Mouse (Mus musculus) limb, embryonic 10.5 days (tissue): ENCODE results near the gene Pid1. TPM values are rescaled to one million over a fixed set of nuclear protein-coding genes. Genes with fewer than 3 reads are reported as not detected.

Experiments used
- DNase-seq: peaks from one replicate; pipeline ENCODE4 v3.0.0-alpha.2; 2017; ENCODE audit warnings: low spot score
- H3K27ac ChIP-seq: fragments of 300-500 bp; sonication (generic); 2 replicates; pipeline ENCODE4 v1.5.1; 2016; ENCODE audit warnings: mild to moderate bottlenecking
- H3K27me3 ChIP-seq: fragments of 300-500 bp; sonication (generic); 2 replicates; pipeline ENCODE4 v1.6.1; 2016; ENCODE audit warnings: low read depth, mild to moderate bottlenecking; ENCODE audit not compliant: poor library complexity, severe bottlenecking
- H3K36me3 ChIP-seq: fragments of 300-500 bp; sonication (generic); 2 replicates; pipeline ENCODE4 v1.6.1; 2016; ENCODE audit warnings: mild to moderate bottlenecking, moderate library complexity
- H3K4me1 ChIP-seq: fragments of 300-500 bp; sonication (generic); 2 replicates; pipeline ENCODE4 v1.6.1; 2016
- H3K4me3 ChIP-seq: fragments of 300-500 bp; sonication (generic); 2 replicates; pipeline ENCODE4 v1.5.1; 2016; ENCODE audit warnings: mild to moderate bottlenecking, moderate library complexity
- H3K9me3 ChIP-seq: fragments of 300-500 bp; sonication (generic); replicated peaks from 2 replicates; pipeline ENCODE4 v1.6.1; 2016; ENCODE audit warnings: mild to moderate bottlenecking
- WGBS: fragments of 180-500 bp; shearing (Covaris S2); methylation state at CpG from one replicate; pipeline ENCODE4 v1.1.7; 2016; 5-methylcytosine and 5-hydroxymethylcytosine counted together
- polyA plus RNA-seq: library from polyadenylated mRNA; unstranded; fragments of >200 nt; fragmentation: Nextera tagmentation; extraction: Ambion mirVana; gene quantifications from 2 replicates; pipeline ENCODE4 v1.2.1, GENCODE M21; 2016

Gene Pid1
- polyA plus RNA-seq, 1 experiment from 2014 or later = 3.7 TPM

DNA sequence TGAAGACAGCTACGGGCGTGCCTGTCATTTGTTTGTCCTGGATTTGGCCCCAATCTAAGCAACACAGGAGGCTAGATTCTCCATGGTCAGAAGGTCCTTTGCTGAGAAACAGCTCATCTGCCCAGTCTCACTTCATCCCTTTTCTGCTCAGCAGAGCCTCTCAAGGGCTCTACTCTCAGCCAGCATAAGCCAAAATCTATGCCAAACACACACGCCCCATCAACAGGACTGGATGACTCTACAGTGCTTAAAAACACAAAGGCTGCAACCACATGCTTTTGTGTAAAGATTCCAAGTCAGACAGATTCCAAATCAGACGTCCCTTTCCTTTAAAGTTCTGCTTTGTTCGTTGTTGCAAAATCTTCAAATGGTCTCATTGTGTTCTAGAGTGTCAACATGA, 174.5 kb downstream of the Pid1 start:
- Histone ChIP-seq H3K27ac (no peak overlapping the region), H3K27me3 (no peaks in the 10 kb centered on the region), H3K4me1 (peaks cover 16% of the 10 kb centered on the region), H3K4me3 (no peak overlapping the region), H3K9me3 (no peaks in the 10 kb centered on the region), H3K36me3 (no peaks in the 10 kb centered on the region)
- DNase-seq = no peak
- 89% methylated on average over 5 of the region's 5 CpGs for WGBS

DNA sequence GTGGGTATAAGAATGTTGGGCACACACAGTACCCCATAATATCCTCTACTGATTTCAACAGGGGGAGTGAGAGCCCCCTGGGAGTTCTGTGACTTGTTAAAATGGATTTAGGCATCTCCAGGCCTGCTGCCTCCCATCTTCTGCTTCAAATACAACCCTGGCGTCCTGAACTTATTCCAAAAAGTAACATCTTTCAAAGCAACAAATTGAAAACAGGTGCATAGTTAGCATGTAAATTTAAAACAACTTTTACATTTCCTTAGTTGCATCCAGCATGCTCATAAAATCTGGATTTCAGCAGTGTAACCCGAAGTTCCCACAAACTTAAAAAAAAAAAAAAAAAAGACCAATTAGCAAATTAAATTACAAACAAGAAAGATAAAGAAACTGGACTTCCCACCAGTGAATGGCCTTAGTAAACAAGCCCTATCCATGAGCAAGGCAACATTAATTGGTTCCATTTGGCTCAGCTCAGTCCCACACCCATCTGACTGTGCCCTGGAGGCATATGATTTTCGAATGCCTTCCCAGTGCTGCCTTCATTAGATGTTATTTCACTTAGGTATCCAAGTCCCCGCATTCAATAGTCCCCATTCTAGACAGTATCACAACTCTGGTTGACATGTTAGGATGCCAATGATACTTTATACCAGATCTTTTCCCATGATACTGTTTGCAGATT, 177.1 kb downstream of the Pid1 start:
- H3K27me3 ChIP-seq = no peaks in the 10 kb centered on the region
- no peak overlapping the region for H3K4me3 ChIP-seq
- H3K27ac ChIP-seq = no peak overlapping the region
- 25% methylated on average over 4 of the region's 4 CpGs for WGBS
- H3K36me3 ChIP-seq = no peaks in the 10 kb centered on the region
- peaks cover 29% of the 10 kb centered on the region for H3K4me1 ChIP-seq
- DNase-seq = peak; percentile 44
- no peaks in the 10 kb centered on the region for H3K9me3 ChIP-seq

DNA sequence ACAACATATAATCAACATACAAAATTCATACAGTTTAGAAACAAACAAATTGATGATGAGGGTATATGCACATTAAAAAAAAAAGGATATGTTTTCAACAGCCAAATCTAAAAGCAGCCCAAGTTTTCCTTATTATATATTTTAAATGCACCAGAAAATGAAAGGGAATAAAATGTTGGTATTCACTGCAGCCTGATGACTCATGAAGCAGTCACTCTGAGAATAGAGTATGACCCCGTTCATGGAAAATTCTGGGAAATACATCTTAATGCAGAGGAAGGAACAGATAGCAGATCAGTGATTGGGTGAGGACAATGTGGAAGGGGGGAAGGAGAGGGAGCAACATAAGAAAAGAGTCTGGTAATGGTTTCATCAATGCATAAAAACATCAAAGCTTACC, 186.3 kb downstream of the Pid1 start:
- Histone ChIP-seq H3K4me3 (no peak overlapping the region), H3K27ac (no peak overlapping the region), H3K9me3 (no peaks in the 10 kb centered on the region), H3K36me3 (no peaks in the 10 kb centered on the region), H3K4me1 (peaks cover 5% of the 10 kb centered on the region; the same call in 1 of the 2 replicates), H3K27me3 (no peaks in the 10 kb centered on the region)
- 95% methylated on average over 1 of the region's 1 CpGs for WGBS
- DNase-seq = no peak

- no peak for DNase-seq
- H3K27me3 ChIP-seq = no peaks in the 10 kb centered on the region
- no peaks in the 10 kb centered on the region for H3K36me3 ChIP-seq
- H3K27ac ChIP-seq = no peak overlapping the region
- H3K9me3 ChIP-seq = no peaks in the 10 kb centered on the region
- no peaks in the 10 kb centered on the region for H3K4me1 ChIP-seq
- H3K4me3 ChIP-seq = no peak overlapping the region
- 45% methylated on average over 2 of the region's 2 CpGs for WGBS
Observed at GRCm38 (mm10) chr1:84177033-84177432, 186.9 kb downstream of the Pid1 start.

GRCm38 (mm10) chr1:84172941-84173340, 191.0 kb downstream of the Pid1 start:
- Histone ChIP-seq H3K4me1 (no peaks in the 10 kb centered on the region), H3K36me3 (no peaks in the 10 kb centered on the region), H3K4me3 (no peak overlapping the region), H3K27ac (no peak overlapping the region), H3K9me3 (no peaks in the 10 kb centered on the region), H3K27me3 (no peaks in the 10 kb centered on the region)
- DNase-seq = no peak
- WGBS = 86% methylated on average over 6 of the region's 6 CpGs

DNA sequence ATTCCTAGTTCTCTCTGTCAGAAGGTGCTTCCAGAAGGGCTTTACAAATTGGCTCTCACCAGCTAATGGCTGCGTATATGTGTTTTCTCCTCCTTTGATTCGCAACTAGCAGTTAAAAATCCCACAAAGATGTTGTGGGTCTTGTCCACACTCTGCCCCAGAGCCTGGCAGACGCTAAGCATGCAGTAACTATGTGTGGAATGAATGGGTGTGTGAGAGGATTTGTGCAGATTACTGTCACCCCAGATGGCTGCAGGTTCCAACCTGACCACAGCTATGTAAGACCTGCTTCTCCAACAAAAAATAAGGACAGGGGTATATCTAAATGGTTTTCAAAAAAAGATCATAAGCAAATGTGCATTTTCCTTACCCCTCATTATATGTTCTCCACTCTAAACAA, 206.2 kb downstream of the Pid1 start:
- Histone ChIP-seq H3K4me3 (no peak overlapping the region), H3K27ac (no peak overlapping the region), H3K9me3 (no peaks in the 10 kb centered on the region), H3K36me3 (no peaks in the 10 kb centered on the region), H3K27me3 (no peaks in the 10 kb centered on the region), H3K4me1 (no peaks in the 10 kb centered on the region)
- DNase-seq = no peak
- WGBS = 83% methylated on average over 3 of the region's 3 CpGs

DNA sequence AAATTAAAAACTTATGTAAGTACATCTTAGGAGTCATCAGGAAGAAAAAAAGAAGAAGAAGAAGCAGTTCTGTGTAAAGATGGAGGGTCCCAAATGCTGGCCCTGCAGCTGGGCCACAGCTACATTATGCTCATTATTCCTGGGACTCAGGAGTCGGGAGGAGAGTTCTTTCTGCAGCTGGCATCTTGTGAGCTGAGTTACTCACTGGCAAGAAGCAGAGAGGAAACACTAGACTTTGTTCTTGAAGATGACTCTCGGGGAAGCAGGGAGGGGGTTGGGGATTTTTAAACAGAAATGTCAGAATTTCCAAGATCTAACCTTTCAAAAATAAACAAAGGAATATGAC, 208.4 kb downstream of the Pid1 start:
- no peak overlapping the region for H3K27ac ChIP-seq
- WGBS = 48% methylated on average over 2 of the region's 2 CpGs
- H3K4me3 ChIP-seq = no peak overlapping the region
- H3K4me1 ChIP-seq = no peaks in the 10 kb centered on the region
- H3K9me3 ChIP-seq = no peaks in the 10 kb centered on the region
- DNase-seq = no peak
- H3K36me3 ChIP-seq = no peaks in the 10 kb centered on the region
- H3K27me3 ChIP-seq = no peaks in the 10 kb centered on the region

DNA sequence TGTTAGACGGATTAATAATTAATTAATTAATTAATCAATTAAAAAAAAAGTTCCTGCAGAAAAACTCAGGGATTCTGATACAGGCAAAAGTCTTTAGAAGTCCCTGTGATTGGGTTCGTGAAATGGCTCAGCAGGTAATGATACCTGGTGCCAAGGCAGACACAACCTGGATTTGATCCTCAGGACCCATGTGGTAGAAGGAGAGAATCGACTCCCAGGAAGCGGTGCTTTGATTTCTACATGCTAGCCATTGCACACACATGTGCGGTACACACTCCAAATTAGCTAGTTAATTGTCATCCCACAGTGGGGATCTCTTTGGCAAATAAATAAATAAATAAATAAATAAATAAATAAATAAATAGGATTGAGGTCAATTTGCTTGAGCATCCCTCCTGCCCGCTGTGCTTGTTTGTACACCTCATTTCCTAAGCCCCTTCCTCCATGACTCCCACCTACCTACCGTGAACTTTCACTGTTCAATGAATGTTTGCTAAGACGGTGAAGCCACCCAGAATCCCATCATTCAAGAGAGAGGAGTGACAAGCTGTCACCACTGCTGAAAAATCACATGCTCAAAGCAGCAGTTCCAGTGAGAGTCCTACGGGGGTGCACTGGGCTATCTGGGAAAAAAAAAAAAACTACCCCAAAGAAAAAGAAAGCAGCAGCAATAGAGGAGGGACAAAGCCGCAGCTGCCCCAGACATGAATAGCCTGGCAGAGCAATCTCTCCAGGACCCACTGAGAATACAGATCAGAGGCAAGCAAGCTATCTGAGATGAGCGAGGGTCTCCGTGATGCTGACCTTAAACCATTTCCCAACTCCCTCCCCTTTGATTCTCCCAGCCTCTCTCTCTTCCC, 209.0 kb downstream of the Pid1 start:
- no peaks in the 10 kb centered on the region for H3K36me3 ChIP-seq
- H3K9me3 ChIP-seq = no peaks in the 10 kb centered on the region
- DNase-seq = no peak
- no peak overlapping the region for H3K27ac ChIP-seq
- 78% methylated on average over 12 of the region's 12 CpGs for WGBS
- no peaks in the 10 kb centered on the region for H3K4me1 ChIP-seq
- no peaks in the 10 kb centered on the region for H3K27me3 ChIP-seq
- H3K4me3 ChIP-seq = no peak overlapping the region

DNA sequence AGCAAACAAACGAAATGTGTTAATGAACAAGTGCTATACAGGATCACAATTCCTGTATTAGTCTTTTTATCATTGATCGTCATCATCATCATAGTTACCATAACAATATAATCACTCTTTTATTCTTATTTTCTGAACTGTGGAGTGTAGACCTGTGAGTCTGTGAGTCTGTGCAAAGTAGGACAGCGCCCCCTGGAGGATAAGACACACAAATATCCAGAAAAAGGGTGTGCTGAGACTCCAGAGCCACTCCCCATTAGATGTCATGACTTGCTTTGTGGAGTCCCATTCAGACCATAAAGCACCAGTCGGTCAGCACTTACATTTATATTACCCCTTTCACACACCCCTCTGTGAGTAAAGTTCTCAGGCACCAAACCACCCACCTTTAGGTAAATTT, 210.0 kb downstream of the Pid1 start:
- 62% methylated on average over 4 of the region's 4 CpGs for WGBS
- Histone ChIP-seq H3K4me1 (no peaks in the 10 kb centered on the region), H3K4me3 (no peak overlapping the region), H3K9me3 (no peaks in the 10 kb centered on the region), H3K36me3 (no peaks in the 10 kb centered on the region), H3K27me3 (no peaks in the 10 kb centered on the region), H3K27ac (no peak overlapping the region)
- no peak for DNase-seq

GRCm38 (mm10) chr1:84141561-84141960, 222.4 kb downstream of the Pid1 start:
- DNase-seq = no peak
- no peak overlapping the region for H3K4me3 ChIP-seq
- no peaks in the 10 kb centered on the region for H3K9me3 ChIP-seq
- no peak overlapping the region for H3K27ac ChIP-seq
- 88% methylated on average over 1 of the region's 1 CpGs for whole genome bisulfite sequencing
- H3K27me3 ChIP-seq = no peaks in the 10 kb centered on the region
- no peaks in the 10 kb centered on the region for H3K36me3 ChIP-seq
- no peaks in the 10 kb centered on the region for H3K4me1 ChIP-seq

DNA sequence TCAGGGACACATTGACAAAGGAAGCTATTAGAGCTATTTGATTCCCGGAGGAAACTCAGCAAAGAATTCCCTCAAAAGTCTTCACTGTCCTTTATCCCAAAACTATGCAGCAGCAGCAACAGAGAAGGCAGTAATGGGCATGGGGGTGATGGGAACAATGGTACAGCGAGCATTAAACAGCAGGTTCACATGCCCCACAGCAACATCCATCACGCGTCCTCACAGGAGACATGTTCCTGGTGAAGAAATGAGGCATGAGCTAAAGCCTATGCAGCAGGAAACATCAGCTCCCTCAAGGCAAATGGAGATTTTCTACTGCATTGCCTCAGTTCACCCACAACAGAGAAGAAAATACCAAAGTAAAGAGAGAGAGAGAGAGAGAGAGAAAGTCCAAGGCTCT, 231.5 kb downstream of the Pid1 start:
- no peak for DNase-seq
- WGBS = 92% methylated on average over 4 of the region's 4 CpGs
- H3K4me3 ChIP-seq = no peak overlapping the region
- no peak overlapping the region for H3K27ac ChIP-seq
- H3K4me1 ChIP-seq = no peaks in the 10 kb centered on the region
- no peaks in the 10 kb centered on the region for H3K36me3 ChIP-seq
- no peaks in the 10 kb centered on the region for H3K27me3 ChIP-seq
- no peaks in the 10 kb centered on the region for H3K9me3 ChIP-seq

- no peaks in the 10 kb centered on the region for H3K36me3 ChIP-seq
- no peaks in the 10 kb centered on the region for H3K9me3 ChIP-seq
- no peak overlapping the region for H3K4me3 ChIP-seq
- WGBS = 88% methylated on average over 1 of the region's 1 CpGs
- no peaks in the 10 kb centered on the region for H3K27me3 ChIP-seq
- DNase-seq = no peak
- no peak overlapping the region for H3K27ac ChIP-seq
- H3K4me1 ChIP-seq = no peaks in the 10 kb centered on the region
Observed at GRCm38 (mm10) chr1:84131799-84132198, 232.2 kb downstream of the Pid1 start.

DNA sequence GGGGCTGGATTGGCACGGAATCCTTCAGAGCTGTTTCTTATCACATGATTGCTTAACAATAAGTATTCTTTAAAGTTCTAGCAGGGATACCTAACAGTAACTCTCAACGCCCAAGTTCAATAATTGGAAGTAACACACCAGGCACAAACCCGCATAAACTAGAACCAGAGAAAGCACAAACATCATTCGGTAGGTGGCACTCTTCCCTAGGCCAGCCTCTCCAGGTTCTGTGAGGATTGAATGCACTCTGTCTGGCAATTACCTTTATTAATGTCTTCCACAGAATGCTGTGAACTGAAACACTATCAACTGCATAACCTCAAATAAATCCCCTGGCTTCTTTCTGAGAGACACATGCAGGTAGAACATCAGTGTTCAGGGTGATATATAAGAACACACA, 235.5 kb downstream of the Pid1 start:
- WGBS = 74% methylated on average over 4 of the region's 4 CpGs
- no peaks in the 10 kb centered on the region for H3K27me3 ChIP-seq

More for the DNA sequence above, 235.5 kb downstream of the Pid1 start:
- Histone ChIP-seq H3K9me3 (no peaks in the 10 kb centered on the region), H3K36me3 (no peaks in the 10 kb centered on the region), H3K4me1 (no peaks in the 10 kb centered on the region), H3K4me3 (no peak overlapping the region), H3K27ac (no peak overlapping the region)
- DNase-seq = no peak
